Mouse (Mus musculus) lung, postnatal 4 days (tissue): ENCODE results near the gene Psmb2.

Source experiments
- DNase-seq, 2 experiments: peaks; one replicate each; pipeline ENCODE4 v3.0.0; 2021

Psmb2 gene

GRCm38 (mm10) chr4:126732531-126733380 is 55.3 kb downstream of the Psmb2 start:
- DNase-seq: no peak

GRCm38 (mm10) chr4:126734001-126734603 is 56.7 kb downstream of the Psmb2 start:
- DNase-seq: no peak

- no peak for DNase-seq
Observed at GRCm38 (mm10) chr4:126734700-126735381, 57.4 kb downstream of the Psmb2 start.

- peak in 1 of 2 experiments; percentile 9 for DNase-seq
Observed at GRCm38 (mm10) chr4:126735382-126736000, 58.1 kb downstream of the Psmb2 start.

- DNase-seq: peak; percentile 50 to 58
Observed at GRCm38 (mm10) chr4:126736001-126736414, 58.6 kb downstream of the Psmb2 start, which contains the start of gene Tfap2e. Gene Tfap2e, minus strand, starts transcription at chr4:126736240.

GRCm38 (mm10) chr4:126739966-126740676 is 62.7 kb downstream of the Psmb2 start:
- peak in 1 of 2 experiments; percentile 16 for DNase-seq

- peak; percentile 72 to 84 for DNase-seq
Observed at GRCm38 (mm10) chr4:126741448-126741847, 64.0 kb downstream of the Psmb2 start.

GRCm38 (mm10) chr4:126742976-126743375 is 65.5 kb downstream of the Psmb2 start:
- no peak for DNase-seq

GRCm38 (mm10) chr4:126743713-126744112 is 66.3 kb downstream of the Psmb2 start:
- DNase-seq: no peak

- no peak for DNase-seq
Observed at GRCm38 (mm10) chr4:126744831-126745230, 67.4 kb downstream of the Psmb2 start.

- peak in 1 of 2 experiments; percentile 67 for DNase-seq
Observed at GRCm38 (mm10) chr4:126745506-126746193, 68.2 kb downstream of the Psmb2 start.

GRCm38 (mm10) chr4:126746194-126746840 is 68.9 kb downstream of the Psmb2 start:
- no peak for DNase-seq

GRCm38 (mm10) chr4:126748381-126748780 is 71.0 kb downstream of the Psmb2 start:
- DNase-seq: no peak

- DNase-seq: no peak
Observed at GRCm38 (mm10) chr4:126749553-126749952, 72.1 kb downstream of the Psmb2 start.

GRCm38 (mm10) chr4:126750046-126750683 is 72.7 kb downstream of the Psmb2 start:
- no peak for DNase-seq

- no peak for DNase-seq
Observed at GRCm38 (mm10) chr4:126750863-126751555, 73.6 kb downstream of the Psmb2 start.

- no peak for DNase-seq
Observed at GRCm38 (mm10) chr4:126751556-126752023, 74.2 kb downstream of the Psmb2 start.

- DNase-seq: peak in 1 of 2 experiments; percentile 18
Observed at GRCm38 (mm10) chr4:126752024-126752607, 74.7 kb downstream of the Psmb2 start.

GRCm38 (mm10) chr4:126752608-126753141 is 75.2 kb downstream of the Psmb2 start:
- no peak for DNase-seq
